Mouse (Mus musculus): ENCODE data around the gene Asb1. TPM values are rescaled to one million over a fixed set of nuclear protein-coding genes. Genes with fewer than 3 reads are reported as not detected.

Gene Asb1
- polyA plus RNA-seq, 1 experiment from 2014 or later, result 4.7 TPM

DNA sequence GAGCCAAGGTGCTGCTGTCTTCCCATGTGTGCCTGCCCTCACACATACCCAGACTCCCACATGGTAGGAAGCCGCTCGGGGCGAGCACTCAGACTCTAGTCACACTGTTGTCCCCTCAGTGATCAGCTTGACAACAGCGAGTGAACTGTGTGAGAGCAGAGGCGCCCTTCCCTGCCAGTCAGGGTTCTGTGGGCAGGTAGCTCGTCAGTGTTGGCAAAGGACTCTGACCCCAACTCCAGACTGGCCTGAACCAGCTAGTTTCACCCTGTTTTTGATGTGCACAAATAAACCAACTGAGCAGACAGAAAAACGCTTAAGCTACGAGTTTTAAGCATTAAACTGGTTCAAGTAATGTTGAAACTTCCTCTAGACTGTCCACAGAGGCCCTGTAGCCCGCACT, 10.2 kb upstream of the Asb1 start:
- Histone ChIP-seq H3K4me1 (no peaks in the 10 kb centered on the region), H3K4me2 (replicated peaks) (no peak overlapping the region), H3K27me3 (no peaks in the 10 kb centered on the region), H3K27ac (replicated peaks) (no peak overlapping the region), H3K4me3 (replicated peaks) (no peak overlapping the region), H3K9ac (no peak overlapping the region), H3K9me3 (replicated peaks) (no peaks in the 10 kb centered on the region), H3K36me3 (peaks cover 20% of the 10 kb centered on the region)
- 89% methylated on average over 9 of the region's 9 CpGs for WGBS
- no peak for ATAC-seq (ENCODE audit: insufficient number of reproducible peaks, low FRiP score, low TSS enrichment, low read depth)

DNA sequence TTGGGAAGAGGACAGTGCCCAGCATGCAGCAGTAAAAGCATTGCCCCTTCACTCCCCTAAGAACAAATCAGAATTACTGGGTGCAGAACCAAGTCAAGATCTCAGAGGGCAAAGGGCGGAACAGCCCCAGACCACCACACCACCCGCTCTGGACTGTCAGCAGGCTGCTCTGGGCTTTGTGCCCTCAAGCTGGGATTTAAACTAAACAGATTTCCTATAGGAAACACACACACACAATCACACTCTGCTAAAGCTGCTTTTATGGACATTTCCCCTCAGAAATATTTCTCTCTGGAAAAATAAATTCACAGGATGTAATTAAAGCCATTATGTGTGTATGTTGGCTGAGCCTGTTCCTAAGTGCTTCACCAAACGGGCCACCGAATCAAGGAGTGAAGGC, 8.1 kb upstream of the Asb1 start:
- Histone ChIP-seq H3K4me1 (no peaks in the 10 kb centered on the region), H3K27me3 (peaks cover 3% of the 10 kb centered on the region; the same call in 1 of the 2 replicates), H3K4me2 (replicated peaks) (no peak overlapping the region), H3K9me3 (replicated peaks) (no peaks in the 10 kb centered on the region), H3K4me3 (replicated peaks) (no peak overlapping the region), H3K27ac (replicated peaks) (no peak overlapping the region), H3K36me3 (peaks cover 13% of the 10 kb centered on the region; the same call in 1 of the 2 replicates), H3K9ac (no peak overlapping the region)
- ATAC-seq (ENCODE audit: insufficient number of reproducible peaks, low FRiP score, low TSS enrichment, low read depth), result no peak
- 75% methylated on average over 4 of the region's 4 CpGs for WGBS

DNA sequence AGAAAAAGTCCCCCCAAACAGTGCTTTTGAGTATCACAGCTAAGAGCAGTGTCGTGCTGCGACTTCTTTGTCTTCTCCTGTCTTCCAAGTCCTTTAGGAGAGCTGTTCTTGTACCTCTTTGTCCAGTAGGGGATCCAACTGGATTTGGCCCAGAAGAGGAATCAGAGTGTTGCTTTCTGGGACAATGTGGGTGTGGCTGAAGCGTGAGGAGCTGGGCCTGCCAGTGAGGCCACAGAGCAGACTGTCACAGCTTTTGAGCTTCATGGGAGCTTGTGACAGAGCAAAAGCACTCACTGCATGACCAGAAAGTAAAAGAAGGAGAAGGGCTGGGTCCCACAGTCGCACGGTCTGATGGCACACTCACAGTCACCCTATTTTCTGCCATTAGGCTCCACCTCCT, 7.5 kb upstream of the Asb1 start:
- Histone ChIP-seq H3K27ac (replicated peaks) (no peak overlapping the region), H3K9ac (no peak overlapping the region), H3K9me3 (replicated peaks) (no peaks in the 10 kb centered on the region), H3K4me1 (no peaks in the 10 kb centered on the region), H3K36me3 (peaks cover 8% of the 10 kb centered on the region; the same call in 1 of the 2 replicates), H3K4me3 (replicated peaks) (no peak overlapping the region), H3K4me2 (replicated peaks) (no peak overlapping the region), H3K27me3 (peaks cover 6% of the 10 kb centered on the region; the same call in 1 of the 2 replicates)
- ATAC-seq (ENCODE audit: insufficient number of reproducible peaks, low FRiP score, low TSS enrichment, low read depth), result no peak
- 86% methylated on average over 5 of the region's 5 CpGs for WGBS

DNA sequence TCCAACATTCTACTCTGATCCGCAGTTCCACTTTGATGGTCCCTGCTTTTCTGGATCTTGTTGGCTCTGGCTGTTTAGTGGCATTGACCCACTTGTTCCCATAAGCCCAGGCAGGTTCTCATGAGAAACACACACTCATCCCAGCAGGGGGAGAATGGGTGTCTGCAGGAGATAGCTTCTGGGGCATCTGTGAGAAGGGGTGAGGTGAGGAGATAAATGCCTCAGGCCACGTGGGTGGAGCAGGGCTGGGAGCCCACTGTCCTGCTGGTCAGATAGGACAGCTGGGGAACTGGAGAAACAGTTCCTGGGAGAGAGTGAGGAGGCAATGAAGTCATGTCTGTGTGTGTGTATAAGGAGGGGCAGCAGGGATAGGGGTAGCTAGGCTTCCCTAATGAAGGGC, 6.9 kb upstream of the Asb1 start:
- ATAC-seq (ENCODE audit: insufficient number of reproducible peaks, low FRiP score, low TSS enrichment, low read depth), result no peak
- H3K9ac ChIP-seq, result no peak overlapping the region

DNA sequence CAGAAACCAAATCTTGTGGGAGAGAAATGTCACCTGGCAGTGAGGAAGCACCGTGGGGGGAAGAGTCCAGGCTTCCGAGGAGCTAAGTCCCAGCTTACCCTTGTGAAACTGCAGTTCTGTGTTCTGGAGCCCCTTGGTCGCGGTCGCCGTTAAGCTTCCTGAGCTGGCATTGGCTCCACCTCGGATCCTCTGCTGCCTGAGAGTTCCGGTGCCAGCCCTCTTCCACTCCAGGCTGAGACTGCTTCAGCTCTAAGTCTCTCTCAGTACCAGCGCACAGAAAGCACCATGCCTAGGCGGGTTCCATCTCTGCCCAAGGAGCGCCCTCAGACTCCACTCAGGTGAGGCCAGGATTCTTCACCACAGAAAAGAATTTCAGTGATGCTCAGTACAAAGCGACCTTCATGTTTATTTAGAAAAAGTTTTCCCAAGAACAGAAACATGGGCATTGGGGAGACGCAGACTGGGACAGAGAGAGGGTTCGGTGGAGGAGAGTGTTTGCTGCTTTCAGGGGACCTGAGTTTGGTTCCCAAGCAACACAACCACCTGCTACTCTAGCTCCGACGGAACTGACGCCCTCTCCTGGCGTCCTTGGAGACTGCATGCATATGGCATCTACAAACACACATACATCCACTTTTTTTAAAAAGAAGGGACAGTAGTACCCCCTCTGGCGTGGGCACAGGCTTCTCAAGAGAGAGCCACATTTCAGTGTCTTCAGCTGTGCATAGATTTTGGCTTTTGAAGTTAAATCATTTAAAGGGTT, 6.2 kb upstream of the Asb1 start:
- Histone ChIP-seq H3K4me1 (no peaks in the 10 kb centered on the region), H3K4me3 (replicated peaks) (no peak overlapping the region), H3K36me3 (peaks cover 3% of the 10 kb centered on the region; the same call in 1 of the 2 replicates), H3K27me3 (peaks cover 17% of the 10 kb centered on the region), H3K9ac (no peak overlapping the region), H3K4me2 (replicated peaks) (no peak overlapping the region), H3K9me3 (replicated peaks) (no peaks in the 10 kb centered on the region), H3K27ac (replicated peaks) (no peak overlapping the region)
- ATAC-seq (ENCODE audit: insufficient number of reproducible peaks, low FRiP score, low TSS enrichment, low read depth), result no peak
- 78% methylated on average over 19 of the region's 19 CpGs for WGBS

More for the DNA sequence above, 6.9 kb upstream of the Asb1 start:
- 60% methylated on average over 2 of the region's 2 CpGs for WGBS
- Histone ChIP-seq H3K27ac (replicated peaks) (no peak overlapping the region), H3K4me3 (replicated peaks) (no peak overlapping the region), H3K4me1 (no peaks in the 10 kb centered on the region), H3K4me2 (replicated peaks) (no peak overlapping the region), H3K27me3 (peaks cover 11% of the 10 kb centered on the region), H3K36me3 (peaks cover 3% of the 10 kb centered on the region; the same call in 1 of the 2 replicates), H3K9me3 (replicated peaks) (no peaks in the 10 kb centered on the region)

DNA sequence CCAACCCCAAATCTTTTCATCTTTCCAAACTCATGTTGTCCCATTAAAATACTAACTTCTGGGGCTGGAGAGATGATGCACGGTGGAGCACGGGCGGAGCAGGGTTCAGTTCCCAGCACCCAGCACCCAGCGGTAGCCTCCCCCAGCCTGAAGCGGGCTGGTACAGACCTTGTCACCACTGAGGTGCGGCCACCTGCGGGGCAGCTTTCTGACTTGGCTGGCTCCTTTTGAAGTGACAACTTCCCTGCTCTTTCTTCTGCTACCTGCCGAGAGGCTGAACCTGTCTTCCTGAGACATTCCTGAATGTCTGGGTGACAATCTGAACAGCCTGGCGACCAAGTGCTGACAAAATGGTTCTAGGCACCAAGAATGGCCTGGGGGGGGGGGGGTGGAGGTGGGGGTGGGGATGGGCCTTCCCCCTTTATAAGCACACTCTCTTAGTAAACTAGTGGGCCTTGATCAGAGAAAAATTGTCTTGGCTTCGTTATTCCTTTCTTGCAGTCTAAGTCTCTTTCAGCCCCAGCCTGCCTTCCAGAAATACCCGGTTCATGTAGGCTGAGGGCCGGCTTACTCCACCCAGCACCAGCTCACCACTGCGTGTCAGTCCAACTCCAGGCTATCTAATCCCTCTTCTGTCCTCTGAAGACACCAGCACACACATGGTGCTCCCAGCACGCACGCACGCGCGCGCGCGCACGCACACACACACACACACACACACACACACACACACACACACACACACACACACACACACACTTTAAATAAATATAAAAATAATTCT, 2.4 kb upstream of the Asb1 start:
- Histone ChIP-seq H3K27ac (replicated peaks) (no peak overlapping the region), H3K27me3 (peaks cover 27% of the 10 kb centered on the region), H3K9me3 (replicated peaks) (no peaks in the 10 kb centered on the region), H3K4me3 (replicated peaks) (no peak overlapping the region), H3K4me1 (peaks cover 15% of the 10 kb centered on the region), H3K4me2 (replicated peaks) (no peak overlapping the region), H3K9ac (no peak overlapping the region), H3K36me3 (no peaks in the 10 kb centered on the region)
- ATAC-seq (ENCODE audit: insufficient number of reproducible peaks, low FRiP score, low TSS enrichment, low read depth), result no peak
- 20% methylated on average over 22 of the region's 22 CpGs for WGBS

DNA sequence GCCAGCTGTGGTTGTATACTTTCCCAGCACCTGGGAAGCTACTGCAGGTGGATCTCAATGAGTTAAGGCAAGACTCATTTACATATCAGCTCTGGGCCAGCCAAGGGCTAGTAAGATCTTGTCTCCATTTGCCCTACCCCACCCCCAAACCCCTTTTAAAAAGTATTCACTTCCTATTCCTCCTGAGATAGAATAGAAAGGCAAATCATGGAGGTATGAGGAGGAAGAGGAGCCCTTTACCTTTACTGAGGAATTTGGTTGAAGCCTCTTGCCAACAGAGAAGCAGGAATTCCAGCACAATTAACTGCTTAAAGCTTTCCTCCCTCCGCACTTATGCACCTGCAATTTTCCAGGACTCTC, 1.8 kb upstream of the Asb1 start:
- 33% methylated on average over 1 of the region's 1 CpGs for WGBS
- H3K4me3 ChIP-seq (replicated peaks), result no peak overlapping the region
- H3K27me3 ChIP-seq, result peaks cover 27% of the 10 kb centered on the region
- peaks cover 15% of the 10 kb centered on the region for H3K4me1 ChIP-seq
- H3K9me3 ChIP-seq (replicated peaks), result no peaks in the 10 kb centered on the region
- H3K36me3 ChIP-seq, result no peaks in the 10 kb centered on the region
- no peak for ATAC-seq (ENCODE audit: insufficient number of reproducible peaks, low FRiP score, low TSS enrichment, low read depth)
- no peak overlapping the region for H3K27ac ChIP-seq (replicated peaks)
- H3K4me2 ChIP-seq (replicated peaks), result no peak overlapping the region
- H3K9ac ChIP-seq, result no peak overlapping the region

DNA sequence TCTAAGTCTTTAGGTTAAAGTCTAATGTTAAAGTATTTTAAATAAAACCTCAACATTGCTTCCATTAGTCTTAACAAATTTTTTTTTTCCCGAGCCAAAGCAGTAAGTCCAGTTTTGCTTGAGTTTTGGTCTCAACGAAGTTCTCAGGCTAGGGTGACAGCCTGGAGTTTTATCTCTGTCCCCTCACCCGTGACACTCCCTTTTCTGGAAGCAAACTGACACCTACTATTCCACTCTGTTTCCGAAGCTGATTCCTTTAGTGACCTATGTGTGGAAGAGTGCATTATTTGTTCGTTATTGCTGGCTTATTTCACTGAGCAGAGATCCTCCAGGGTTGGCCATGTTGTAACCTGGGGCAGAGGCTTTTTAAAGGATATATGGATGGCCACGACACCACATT, 1.1 kb upstream of the Asb1 start:
- Histone ChIP-seq H3K27me3 (peaks cover 27% of the 10 kb centered on the region), H3K4me1 (peaks cover 15% of the 10 kb centered on the region), H3K4me2 (replicated peaks) (peak overlapping the region; percentile 96), H3K27ac (replicated peaks) (no peak overlapping the region), H3K4me3 (replicated peaks) (no peak overlapping the region), H3K9ac (no peak overlapping the region), H3K9me3 (replicated peaks) (no peaks in the 10 kb centered on the region), H3K36me3 (no peaks in the 10 kb centered on the region)
- no peak for ATAC-seq (ENCODE audit: insufficient number of reproducible peaks, low FRiP score, low TSS enrichment, low read depth)
- WGBS, result 28% methylated on average over 6 of the region's 6 CpGs

DNA sequence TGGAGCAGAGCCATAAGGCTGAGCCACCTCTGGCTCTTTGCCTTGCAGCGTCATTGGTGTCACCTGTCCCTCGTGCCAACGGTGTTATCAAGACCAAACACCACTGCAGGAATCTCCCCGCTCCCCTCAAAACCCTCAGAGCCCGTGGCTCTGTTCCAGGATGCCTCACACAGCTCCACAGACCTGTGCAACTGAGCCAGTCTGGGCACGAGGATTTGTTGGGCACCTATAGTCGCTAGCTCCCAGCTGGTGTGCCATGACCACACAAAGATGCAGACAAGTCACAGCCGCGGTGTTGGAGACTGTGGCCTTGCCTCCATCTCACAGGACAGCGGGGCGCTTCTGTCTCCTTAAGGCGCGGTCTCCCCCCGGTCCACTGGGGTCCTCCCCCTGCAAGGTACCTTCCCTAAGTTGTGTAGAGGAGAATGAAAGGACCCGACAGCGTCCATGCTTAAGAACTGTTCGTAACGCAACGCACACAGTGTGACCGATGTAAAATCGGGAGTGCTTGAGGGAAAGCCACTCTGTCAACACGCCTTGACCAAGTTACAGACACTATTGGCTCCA, 557 bp upstream of the Asb1 start:
- no peaks in the 10 kb centered on the region for H3K36me3 ChIP-seq
- H3K27me3 ChIP-seq, result peaks cover 27% of the 10 kb centered on the region
- peak overlapping the region; percentile 96 for H3K4me2 ChIP-seq (replicated peaks)
- H3K27ac ChIP-seq (replicated peaks), result no peak overlapping the region
- H3K4me3 ChIP-seq (replicated peaks), result peak overlapping the region; percentile 87
- H3K4me1 ChIP-seq, result peaks cover 15% of the 10 kb centered on the region
- no peaks in the 10 kb centered on the region for H3K9me3 ChIP-seq (replicated peaks)
- H3K9ac ChIP-seq, result peak overlapping the region; percentile 12; the same call in 1 of the 2 replicates
- WGBS, result 1% methylated on average over 22 of the region's 22 CpGs
- peak; percentile 22; the same call in 1 of the 2 replicates for ATAC-seq (ENCODE audit: insufficient number of reproducible peaks, low FRiP score, low TSS enrichment, low read depth)

DNA sequence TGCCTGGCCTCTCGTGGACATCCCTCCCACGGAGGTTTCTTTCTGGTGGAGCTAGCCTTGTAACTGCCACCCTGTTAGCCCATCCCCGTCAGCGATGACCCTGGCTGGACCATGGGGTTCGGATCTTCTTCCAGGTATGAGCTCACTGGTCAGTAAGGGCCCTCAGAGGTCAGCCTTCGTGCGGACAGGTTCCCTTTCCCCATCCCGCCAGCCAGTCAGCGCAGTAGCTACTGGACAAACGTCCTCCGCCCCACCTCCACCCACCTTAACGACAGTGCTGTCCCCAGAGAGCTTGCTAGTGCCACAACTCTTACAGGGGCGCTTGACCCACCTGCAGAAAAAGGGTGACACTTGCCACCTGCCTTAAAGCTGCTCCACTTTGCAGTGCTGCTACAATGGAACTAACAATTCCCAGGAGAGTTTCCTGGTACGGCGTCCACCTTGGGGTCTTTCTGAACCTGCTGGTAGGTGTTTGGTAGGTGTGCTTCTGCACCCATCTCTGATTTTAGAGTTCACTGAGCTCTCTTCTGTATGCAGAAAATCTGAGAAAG, 773 bp downstream of the Asb1 start:
- no peaks in the 10 kb centered on the region for H3K9me3 ChIP-seq (replicated peaks)
- WGBS, result 13% methylated on average over 15 of the region's 15 CpGs
- 0 out of 2 replicates have a peak overlapping the region, but pooled peaks have one; percentile 7 for H3K27ac ChIP-seq (replicated peaks)
- peak overlapping the region; percentile 66 for H3K9ac ChIP-seq
- 0 out of 2 replicates have a peak, but pooled peaks cover 5% of the 10 kb centered on the region for H3K36me3 ChIP-seq
- peak overlapping the region; percentile 87 for H3K4me3 ChIP-seq (replicated peaks)
- peak overlapping the region; percentile 96 for H3K4me2 ChIP-seq (replicated peaks)
- H3K4me1 ChIP-seq, result peaks cover 15% of the 10 kb centered on the region
- H3K27me3 ChIP-seq, result peaks cover 27% of the 10 kb centered on the region
- no peak for ATAC-seq (ENCODE audit: insufficient number of reproducible peaks, low FRiP score, low TSS enrichment, low read depth)

DNA sequence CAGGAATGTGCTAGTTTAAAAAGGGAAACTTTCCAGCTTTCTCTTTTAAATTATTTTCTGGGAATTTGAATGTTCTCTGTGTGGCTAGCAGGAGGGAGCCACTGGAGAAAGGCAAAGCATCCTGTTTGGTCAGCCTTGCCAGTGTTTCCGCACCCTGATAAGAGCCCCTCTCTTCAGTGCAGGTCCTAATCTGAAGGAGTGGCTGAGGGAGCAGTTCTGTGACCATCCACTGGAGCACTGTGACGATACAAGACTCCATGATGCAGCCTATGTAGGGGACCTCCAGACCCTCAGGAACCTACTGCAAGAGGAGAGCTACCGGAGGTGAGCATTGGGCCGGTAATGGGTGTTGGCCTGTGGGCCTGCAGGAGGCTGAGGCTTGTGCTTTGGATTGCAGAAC, 3.6 kb downstream of the Asb1 start:
- H3K4me3 ChIP-seq (replicated peaks), result no peak overlapping the region
- H3K9ac ChIP-seq, result no peak overlapping the region
- H3K4me2 ChIP-seq (replicated peaks), result no peak overlapping the region
- H3K27me3 ChIP-seq, result peaks cover 11% of the 10 kb centered on the region
- no peak for ATAC-seq (ENCODE audit: insufficient number of reproducible peaks, low FRiP score, low TSS enrichment, low read depth)
- H3K36me3 ChIP-seq, result peaks cover 8% of the 10 kb centered on the region; the same call in 1 of the 2 replicates
- peaks cover 15% of the 10 kb centered on the region for H3K4me1 ChIP-seq
- WGBS, result 78% methylated on average over 4 of the region's 4 CpGs
- H3K27ac ChIP-seq (replicated peaks), result no peak overlapping the region
- H3K9me3 ChIP-seq (replicated peaks), result no peaks in the 10 kb centered on the region

Data from embryonic facial prominence, embryonic 15.5 days (tissue).